Mouse (Mus musculus): ENCODE data around the gene Ttll3.
A peak's percentile ranks its signal among the peaks of the same experiment; 100 is the strongest.

Gene Ttll3

DNA sequence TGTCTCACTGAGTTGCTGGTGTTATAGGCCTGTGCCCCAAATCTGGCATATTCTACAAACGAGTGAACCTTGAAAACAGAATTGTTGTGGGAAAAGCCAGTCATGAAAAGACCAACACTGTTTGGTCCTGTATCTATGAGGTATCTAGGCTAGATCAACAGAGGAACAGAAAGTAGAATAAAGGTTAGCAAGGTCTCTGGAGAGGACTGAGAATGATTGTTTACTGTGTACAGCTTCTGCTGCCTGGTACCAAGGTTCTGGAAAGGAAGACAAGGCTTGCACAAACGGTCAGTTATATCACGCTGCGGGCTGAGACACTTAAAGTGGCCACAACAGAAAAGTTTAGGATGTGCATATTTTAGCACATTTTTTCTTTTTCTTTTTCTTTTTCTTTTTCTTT is 37.6 kb downstream of the Ttll3 start:
- DNase-seq (ENCODE audit: low spot score), result no peak

DNA sequence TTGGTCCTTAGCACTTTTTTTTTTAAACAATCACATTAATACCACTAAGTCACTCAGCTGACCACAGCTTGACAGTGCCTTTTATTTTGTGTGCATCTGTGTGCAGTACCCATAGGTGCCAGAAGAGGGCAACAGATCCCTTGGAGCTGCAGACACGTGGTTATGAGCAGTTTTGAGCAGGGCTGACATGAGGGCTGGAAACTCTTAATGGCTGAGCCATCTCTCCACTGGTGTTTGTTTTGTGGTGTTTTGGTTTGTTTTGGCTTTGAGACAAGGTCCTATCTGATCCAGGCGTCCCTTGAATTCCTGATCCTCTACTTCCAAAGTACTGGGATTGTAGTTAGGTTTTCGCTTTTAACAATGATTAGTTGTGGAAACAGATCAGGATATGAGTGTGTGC is 38.3 kb downstream of the Ttll3 start:
- peak; percentile 39 for DNase-seq (ENCODE audit: low spot score)

DNA sequence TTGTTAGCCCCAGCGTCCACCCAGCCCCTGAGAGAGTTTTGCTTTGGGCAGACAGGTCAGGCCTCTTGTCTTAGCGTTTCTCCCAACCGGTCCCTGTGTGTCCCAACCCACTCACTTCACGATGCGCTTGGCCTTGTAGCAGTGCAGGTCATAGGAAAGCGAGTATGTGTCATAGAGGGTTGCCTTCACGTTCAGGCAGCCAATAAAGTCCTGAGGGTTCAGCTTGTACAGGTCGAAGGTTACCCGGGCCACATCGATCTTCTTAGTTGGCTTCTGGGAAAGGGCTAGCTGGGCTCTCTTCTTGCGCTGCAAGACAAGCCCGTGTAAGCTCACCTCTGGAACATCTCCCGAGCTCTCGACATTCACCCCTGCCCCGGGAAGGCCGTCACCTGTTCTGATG is 38.9 kb downstream of the Ttll3 start:
- no peak for DNase-seq (ENCODE audit: low spot score)

DNA sequence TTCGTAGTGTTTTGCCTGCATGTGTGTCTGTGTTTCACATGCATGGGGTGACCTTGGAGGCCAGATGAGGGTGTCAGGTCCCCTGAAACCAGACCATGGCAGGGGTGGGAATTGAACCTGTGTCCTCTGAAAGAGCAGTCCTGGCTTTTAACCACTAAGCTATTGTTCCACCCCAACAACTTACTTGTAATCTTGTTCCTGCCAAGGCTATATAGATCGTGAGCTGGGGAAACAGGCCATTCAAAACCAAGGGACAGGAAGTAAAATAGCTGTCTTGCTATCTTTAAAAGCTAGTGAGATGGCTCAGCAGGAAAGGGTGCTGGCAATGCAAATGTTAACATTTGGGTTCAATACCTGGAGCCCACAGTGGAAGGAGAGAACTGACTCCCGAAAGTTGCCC is 40.9 kb downstream of the Ttll3 start:
- no peak for DNase-seq (ENCODE audit: low spot score)

DNA sequence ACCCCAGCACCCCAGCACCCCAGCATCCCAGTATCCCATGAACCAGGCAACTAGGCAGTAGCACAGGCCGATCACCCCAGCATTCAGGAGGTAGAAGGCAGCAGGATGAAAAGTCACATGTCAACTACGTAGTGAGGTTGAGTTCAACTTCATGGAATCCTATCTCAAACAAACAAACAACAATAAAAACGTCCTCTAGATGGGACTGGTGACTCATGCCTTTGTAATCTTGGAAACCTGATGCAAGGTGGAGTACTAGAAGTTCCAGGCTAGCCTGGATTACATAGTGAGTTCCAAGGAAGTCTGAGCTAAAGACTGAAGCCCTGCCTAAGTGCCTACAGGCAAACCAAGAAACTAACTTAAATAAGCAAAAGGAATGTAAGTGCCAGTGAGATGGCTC is 41.8 kb downstream of the Ttll3 start:
- no peak for DNase-seq (ENCODE audit: low spot score)

DNA sequence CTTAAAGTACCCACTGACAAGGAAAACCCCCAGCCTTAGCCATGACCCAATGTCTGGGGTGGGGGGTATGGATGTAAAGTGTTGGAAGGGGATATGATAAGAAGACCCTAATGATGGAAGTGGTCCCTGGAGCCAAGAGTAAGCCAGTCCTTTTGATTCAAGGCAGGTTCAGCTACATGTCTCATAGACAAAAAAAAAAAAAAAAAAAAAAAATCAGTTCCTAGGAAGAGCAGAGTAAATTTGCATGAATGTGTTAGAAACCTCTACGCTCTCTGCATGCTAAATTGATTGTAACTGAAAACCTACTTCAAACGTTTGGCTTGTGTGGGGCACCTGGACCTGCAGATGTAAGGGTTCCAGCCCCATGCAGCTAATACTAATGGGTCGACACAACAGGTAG is 42.7 kb downstream of the Ttll3 start:
- DNase-seq (ENCODE audit: low spot score), result no peak

DNA sequence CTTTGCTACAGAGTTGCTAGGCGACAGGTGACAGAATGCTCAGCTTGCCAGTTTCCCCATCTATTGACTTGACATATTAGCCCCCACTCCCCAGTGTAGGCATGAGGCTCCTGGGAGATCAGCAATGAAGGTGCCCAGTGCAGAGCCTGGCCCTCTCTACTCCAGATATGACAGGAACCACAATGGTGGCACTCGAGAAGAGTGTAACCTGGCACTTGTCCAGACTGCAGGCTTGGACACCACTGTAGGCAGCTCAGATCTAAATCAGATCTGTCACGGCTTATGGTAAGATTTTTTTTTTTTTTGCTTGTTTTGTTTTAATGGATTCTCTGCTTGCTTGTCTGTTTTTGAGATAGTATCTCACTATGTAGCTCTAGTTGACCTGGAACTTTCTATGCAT is 44.6 kb downstream of the Ttll3 start:
- DNase-seq (ENCODE audit: low spot score), result no peak

DNA sequence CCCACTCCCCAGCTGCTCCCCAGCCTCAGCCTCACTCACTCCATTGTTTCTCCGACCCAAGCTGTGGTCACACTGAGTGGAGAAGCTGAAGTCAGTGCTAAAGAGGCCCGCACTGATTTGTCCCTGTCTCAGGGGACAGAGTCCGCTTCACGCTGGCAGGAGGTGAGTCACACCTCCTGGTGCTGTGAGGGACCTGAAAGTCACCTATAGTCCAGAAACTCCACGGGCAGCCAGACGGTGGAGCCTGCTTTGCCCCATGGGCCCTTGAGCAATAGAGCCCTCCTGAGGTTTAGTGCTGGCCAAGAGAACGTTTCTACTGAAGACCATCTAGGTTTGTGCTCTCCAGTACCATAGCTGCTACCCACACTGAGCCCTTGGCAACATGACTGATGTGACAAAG is 45.6 kb downstream of the Ttll3 start:
- peak; percentile 29 for DNase-seq (ENCODE audit: low spot score)

DNA sequence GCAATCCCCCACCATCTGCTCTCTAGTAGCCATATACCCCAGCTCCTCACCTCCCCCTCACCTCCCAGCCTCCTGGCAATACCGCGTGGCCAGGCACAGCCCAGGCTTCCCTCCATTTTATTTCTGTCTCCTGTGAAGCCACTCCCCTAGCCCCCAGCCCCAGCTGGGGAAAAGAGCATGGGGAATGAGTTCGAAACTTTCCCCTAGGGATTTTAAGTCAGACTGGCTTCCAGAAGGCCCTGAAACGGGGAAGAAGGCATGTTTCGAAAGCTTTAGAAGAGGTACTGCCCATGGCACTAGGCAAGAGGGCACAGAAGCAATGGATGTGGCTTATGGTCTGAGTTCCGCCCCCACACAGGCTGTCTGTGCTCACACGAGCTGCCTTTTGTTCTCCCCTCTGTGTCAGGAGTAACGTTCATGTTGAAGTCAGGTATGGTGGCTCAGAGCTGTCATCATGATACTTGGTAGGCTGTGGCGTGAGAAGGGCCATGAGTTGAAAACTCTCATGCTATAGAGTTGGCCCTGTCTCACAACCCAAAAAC is 46.7 kb downstream of the Ttll3 start, which contains the start of gene Cidec:
Cidec (minus strand) TSS at position 97 of the 542 bp plus-strand sequence.
- no peak for DNase-seq (ENCODE audit: low spot score)

DNA sequence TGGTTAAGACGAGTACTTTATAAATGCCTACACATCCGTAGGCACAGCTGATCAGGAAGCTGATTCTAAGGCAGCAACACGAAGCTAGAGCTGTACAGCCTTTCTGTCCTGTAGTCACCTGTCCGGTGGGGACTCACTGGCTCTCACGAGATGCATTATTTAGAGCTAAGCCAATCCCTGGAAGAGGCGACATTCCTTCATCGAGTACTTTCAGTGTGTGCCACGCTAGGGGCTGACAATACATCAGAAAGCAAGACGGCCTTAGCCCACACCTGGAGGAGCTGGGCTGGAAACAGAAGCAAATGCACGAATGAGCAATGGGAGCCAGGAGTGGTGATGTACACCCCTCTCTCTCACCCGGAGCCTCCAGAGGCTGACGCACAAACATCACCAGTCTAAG is 48.1 kb downstream of the Ttll3 start:
- no peak for DNase-seq (ENCODE audit: low spot score)

DNA sequence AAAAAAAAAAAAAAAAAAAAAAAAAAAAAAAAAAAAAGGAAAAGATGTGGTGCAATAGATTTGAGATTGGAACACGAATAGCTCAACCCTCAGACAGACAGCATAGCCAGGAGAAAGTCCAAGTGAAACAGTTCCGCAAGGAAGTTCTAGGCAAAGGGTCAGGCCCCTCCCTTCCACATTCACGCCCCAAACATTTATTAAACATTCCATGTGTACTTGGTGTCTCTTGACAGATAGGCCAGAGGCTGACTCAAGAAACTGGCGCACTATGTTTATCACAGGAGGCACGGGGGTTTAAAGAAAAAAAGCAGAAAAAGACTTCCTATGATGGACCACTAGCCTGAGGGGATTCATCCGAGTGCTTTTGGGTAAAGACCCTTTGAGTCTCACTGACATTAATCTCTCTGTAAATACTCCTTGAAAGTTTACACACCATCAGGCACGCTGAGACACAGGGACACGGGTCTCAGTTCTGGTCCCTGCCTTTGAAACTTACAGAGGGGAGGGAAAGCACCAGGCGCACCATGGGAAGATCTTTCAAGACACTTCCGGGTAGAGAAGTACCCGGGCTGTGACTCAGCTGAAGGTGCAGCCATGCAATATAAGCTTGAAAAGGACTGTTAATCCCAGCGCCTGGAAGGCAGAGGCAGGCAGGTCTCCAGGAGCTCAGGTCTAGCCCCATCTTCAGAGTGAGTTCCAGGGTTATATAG is 49.8 kb downstream of the Ttll3 start:
- peak; percentile 33 for DNase-seq (ENCODE audit: low spot score)

DNA sequence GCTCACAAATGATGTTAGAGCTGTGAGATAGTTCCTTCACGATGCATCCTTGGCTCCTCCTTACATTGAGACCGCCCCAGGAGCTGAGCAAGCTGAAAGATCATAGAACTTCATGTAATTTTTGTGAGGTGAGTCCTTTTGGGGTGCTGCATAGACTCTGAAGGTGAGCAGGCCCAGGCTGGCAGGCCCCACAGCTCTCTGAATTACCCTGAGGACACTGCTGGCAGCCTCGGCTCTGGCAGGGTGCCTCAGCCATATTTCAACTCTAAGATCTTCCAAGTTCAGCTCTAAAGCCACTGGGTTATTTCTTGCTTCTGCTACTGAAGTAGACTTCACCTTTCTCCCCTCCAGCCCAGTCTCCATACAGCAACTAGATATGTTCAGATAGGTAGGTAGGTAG is 51.6 kb downstream of the Ttll3 start:
- no peak for DNase-seq (ENCODE audit: low spot score)

DNA sequence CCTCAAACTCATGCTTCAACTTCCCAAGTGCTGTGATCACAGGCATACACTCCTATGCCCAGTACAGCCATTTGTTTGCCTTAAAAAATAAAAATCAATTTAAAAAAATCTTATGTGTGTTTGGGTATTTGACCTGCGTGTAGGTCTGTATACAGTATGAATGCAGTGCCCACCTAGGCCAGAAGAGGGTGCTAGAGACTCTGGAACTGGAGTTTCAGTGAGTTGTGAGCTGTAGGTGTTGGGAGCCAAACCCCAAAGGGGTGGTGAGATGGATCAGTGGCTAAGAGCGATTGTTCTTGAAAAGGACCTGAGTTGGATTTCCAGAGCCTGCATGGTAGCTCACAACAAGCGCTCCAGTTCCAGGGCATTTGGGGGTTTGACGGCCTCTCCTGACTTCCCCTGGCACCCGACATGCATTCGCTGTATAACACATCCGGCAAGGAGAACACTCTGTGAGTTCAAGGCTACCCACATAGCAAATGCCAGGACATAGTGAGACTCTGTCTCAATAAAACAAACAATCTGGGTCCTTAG is 52.2 kb downstream of the Ttll3 start:
- peak; percentile 84 for DNase-seq (ENCODE audit: low spot score)

DNA sequence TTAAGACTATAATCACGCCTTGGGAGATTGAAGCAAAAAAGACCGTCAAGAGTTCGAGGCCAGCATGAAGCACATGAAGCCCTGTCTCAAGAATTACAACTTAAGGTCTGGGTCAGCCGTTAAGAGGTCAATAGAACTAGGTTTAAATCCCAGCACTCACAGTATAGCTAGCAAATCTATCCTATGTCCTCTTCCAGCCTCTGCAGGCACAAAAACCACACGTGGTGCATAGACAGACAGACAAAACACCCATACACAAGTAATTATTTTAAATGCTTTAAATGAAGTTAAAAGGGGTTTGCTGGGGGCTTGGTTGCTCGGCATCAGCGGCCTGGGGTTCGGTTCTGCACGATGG is 53.0 kb downstream of the Ttll3 start:
- DNase-seq (ENCODE audit: low spot score), result no peak

DNA sequence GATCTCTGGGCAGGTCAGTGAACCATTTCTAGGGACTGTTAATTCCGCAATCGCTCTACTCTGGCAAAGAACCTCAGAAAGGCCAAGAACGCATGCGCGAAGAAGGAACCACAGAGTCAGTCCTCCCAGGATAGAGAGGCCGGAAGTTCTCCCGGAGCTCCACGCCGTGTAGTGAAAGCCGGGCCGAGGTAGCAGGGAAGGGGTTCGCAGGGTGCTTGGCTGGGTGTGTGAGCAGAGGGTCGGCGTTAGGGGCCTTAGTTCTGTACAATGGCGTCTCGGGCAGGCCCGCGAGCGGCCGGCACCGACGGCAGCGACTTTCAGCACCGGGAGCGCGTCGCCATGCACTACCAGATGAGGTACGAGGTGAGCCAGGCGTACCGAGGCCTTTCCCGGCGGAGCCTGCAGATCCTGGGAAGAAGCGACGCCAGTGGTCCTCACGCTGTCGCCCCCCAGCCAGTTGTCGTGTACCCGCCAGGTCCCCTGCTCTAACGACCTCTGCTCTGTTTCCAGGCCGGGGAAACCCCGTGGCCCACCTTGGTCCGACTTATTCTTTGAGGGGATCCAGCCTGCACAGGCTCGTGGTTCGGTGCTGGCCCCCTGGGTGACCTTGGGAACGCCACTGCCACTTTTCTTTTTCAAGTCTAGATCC is 53.5 kb downstream of the Ttll3 start, which contains the start of gene Jagn1:
Jagn1 (plus strand) TSS at position 128 of the 649 bp plus-strand sequence.
- peak; percentile 90 for DNase-seq (ENCODE audit: low spot score)

DNA sequence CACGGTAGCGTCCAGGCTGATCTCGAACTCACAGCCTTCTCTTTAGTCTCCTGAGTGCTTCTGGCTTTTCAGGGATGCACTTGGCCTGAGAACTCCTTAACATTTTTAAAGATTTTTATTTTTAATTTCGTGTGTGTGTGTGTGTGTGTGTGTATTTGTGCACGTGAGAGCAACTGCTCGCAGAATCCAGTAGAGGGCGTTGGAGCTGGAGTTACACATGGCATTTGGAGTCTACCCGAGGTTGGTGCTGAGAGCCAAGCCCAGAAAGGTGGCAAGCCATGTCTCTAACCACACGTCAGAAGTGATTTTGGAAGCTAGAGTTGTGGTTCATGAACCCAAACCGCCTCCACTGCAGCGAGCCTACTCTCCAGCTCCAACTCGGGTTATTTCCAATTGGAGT is 54.0 kb downstream of the Ttll3 start:
- no peak for DNase-seq (ENCODE audit: low spot score)

DNA sequence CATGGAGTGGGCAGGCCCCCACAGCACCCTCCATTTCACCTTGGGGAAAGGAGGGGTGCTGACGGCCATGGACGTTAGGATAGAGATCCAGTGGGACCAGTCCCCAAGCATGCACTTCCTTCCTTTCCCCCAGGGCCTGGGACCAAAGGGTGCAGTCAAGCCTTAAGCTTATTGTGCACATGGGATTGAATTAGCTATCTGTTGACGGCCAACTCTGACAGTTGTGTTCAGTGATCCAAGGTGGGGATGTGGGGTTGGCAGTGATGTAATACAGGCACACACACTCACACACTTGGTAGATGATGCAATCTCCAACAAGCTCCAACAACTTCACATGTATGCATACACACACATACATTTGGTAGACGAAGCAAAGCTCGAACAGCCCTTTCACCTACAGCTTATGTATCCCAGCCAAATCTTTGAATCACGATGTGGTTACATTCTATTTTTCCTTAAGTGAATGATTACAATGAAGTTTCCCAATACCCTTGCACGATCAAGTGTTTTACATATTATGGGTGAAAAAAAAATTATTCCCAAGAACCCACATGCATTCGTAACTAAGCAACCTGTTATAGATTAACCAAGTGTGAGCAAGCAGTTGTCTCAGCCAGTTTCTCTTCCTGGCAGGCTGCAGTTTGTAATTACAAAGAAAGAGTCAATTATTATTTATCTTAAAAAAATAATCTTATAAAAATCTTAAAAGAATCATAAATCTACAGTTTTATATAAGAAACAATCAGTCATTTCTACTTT is 55.3 kb downstream of the Ttll3 start:
- DNase-seq (ENCODE audit: low spot score), result no peak

DNA sequence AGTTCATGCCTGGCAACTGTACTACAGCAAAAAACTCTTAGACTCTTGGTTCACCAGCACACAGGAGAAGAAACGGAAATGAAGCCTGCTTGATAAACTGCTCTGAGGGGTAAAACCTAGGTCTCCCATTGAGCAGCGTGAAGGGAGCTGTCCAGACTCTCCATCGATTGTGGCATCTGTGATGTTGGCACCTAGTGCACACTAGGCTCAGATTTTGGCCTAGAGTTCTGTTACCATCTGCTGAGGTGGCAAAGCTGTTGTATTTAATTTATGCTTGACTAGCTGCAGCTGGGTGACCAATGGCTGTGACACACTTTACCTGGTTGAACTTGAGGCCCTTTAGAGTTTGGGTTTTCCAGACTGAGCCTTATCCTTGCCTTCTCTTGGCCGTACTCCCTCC is 58.6 kb downstream of the Ttll3 start:
- no peak for DNase-seq (ENCODE audit: low spot score)

DNA sequence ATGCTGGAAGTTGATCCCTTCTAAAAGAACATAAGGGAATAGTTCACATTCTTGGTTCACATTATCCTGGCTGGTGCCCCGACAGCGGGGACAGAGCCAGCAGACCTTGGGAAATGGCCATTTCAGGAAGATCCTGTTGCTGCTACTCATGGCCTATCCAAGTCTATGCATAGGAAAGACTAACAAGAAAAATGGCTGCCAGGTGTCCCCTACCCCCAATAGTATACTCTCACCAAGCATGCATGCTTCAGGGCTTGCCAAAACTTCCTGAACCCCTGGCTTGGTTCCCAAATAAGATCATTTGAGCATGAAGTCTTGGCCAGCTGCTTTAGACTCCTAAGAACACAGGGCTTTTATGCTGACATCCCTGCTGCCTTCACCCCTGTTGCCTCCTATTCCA is 62.8 kb downstream of the Ttll3 start:
- no peak for DNase-seq (ENCODE audit: low spot score)

DNA sequence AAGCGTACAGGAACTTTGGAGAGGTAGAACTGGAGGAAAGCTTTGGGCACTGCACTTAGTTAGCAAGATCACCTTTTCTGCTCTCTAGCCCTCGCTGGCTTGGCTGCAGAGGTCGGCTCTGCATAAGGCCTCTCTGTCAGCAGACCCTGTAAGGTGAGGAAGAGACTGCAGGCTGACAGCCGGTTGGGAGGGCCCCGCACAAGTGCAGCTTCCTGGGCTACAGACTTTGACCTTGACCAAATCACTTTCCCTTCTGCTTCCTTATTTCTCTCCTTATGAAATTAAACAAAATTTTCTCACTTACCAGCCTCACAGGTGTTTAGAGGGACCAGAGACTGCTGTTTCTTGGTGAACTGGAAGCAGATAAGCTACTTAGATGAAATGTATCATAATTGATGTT is 65.9 kb downstream of the Ttll3 start:
- no peak for DNase-seq (ENCODE audit: low spot score)

DNA sequence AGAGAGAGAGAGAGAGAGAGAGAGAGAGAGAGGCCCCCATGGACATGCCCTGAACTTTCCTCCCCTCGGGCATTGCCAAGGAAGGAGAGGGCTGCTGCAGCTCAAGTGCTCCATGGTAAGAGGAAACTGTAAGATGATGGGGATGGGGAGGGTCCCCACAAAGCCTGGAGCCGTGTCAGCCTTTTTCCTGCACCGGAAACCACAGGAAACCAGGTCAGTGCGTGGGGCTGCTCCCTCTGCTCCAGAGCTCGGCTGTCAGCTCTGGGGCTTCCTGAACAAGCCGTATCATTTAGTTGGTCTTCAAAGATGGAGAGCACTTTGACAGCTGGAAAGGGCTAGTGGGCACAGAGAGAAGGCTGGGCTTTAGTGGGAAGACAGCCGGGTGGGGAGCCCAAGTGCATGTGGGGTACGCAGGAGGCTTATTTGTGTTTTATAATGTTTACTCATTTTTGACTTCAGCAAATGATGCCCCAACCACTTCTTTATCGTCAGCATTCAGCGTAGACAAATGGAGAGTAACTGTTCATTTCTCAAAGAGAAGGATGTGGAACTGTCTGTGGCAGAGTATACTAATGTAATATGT is 69.0 kb downstream of the Ttll3 start, which contains the start of gene Il17re:
Il17re (plus strand) TSS at position 533 of the 583 bp plus-strand sequence.
- no peak for DNase-seq (ENCODE audit: low spot score)

DNA sequence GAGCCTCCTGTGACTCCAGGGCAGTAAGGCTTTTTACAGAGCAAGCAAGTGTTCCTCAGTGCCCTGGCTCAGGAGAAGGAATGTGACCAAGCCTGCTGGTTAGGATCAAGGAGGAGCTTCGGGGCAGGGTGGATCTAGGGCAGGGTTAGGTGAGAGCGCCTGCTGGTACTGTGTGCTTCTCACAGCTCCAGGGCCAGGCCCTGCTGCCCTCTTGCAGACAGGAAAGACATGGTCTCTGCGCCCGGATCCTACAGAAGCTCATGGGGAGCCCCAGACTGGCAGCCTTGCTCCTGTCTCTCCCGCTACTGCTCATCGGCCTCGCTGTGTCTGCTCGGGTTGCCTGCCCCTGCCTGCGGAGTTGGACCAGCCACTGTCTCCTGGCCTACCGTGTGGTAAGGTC is 69.6 kb downstream of the Ttll3 start:
- DNase-seq (ENCODE audit: low spot score), result peak; percentile 85
